Mouse (Mus musculus): ENCODE measurements around the gene Lix1l.

DNA sequence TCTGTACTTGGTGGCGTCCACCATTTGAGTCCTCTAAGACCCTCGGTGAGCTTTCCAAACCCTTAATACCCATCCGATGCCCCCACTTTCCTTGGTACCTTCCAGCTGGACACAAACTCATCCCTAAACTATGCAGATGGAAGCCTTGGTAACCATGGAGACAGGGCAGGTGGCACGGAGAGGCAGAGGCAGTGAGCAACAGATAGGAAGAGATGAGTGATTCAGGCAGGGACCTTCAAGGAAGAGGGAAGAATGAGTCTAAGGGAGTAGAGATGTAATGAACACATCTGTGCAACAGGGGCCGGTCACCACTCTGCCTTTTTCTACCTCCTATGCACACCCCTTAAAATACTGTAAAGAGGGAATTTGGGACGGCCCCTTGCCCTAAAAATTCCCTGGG lies 5.3 kb upstream of the Lix1l start:
- TF ChIP-seq CTCF (IDR thresholded peaks at IDR 0.05; ENCODE audit: borderline replicate concordance, control insufficient read depth, extremely low read depth, insufficient read depth, low read length, poor library complexity) (no peak), POLR2A (IDR thresholded peaks at IDR 0.05; ENCODE audit: control insufficient read depth, extremely low read depth, insufficient read depth, low read length, poor library complexity) (no peak)
